Mouse (Mus musculus): Measurements from ENCODE around the gene Tcf3. TPM values are rescaled to one million over a fixed set of nuclear protein-coding genes. Genes with fewer than 3 reads are reported as not detected.

Gene Tcf3
- polyA plus RNA-seq, 1 experiment from 2014 or later, result 56.2 TPM

- Histone ChIP-seq H3K27ac (peak overlapping the region; percentile 95), H3K9ac (peak overlapping the region; percentile 50), H3K36me3 (peaks cover under 1% of the 10 kb centered on the region; the same call in 1 of the 2 replicates), H3K4me3 (replicated peaks) (peak overlapping the region; percentile 20; the same call in 1 of the 2 replicates), H3K9me3 (replicated peaks) (no peaks in the 10 kb centered on the region), H3K27me3 (no peaks in the 10 kb centered on the region), H3K4me1 (replicated peaks) (peaks cover 55% of the 10 kb centered on the region), H3K4me2 (peak overlapping the region; percentile 89)
- 19% methylated on average over 9 of the region's 9 CpGs for WGBS (ENCODE audit: insufficient replicate concordance)
- ATAC-seq (ENCODE audit: low read depth) (no peak), DNase-seq (peak; percentile 49)
Measured at GRCm38 (mm10) chr10:80436276-80436675, 2.8 kb upstream of the Tcf3 start.

GRCm38 (mm10) chr10:80435764-80436163 is 2.3 kb upstream of the Tcf3 start:
- DNase-seq (peak; percentile 60), ATAC-seq (ENCODE audit: low read depth) (peak; percentile 50)
- Histone ChIP-seq H3K27ac (peak overlapping the region; percentile 95), H3K36me3 (peaks cover 5% of the 10 kb centered on the region), H3K9me3 (replicated peaks) (no peaks in the 10 kb centered on the region), H3K4me2 (peak overlapping the region; percentile 89), H3K4me1 (replicated peaks) (peaks cover 60% of the 10 kb centered on the region), H3K27me3 (no peaks in the 10 kb centered on the region), H3K4me3 (replicated peaks) (peak overlapping the region; percentile 20; the same call in 1 of the 2 replicates), H3K9ac (peak overlapping the region; percentile 50)
- 18% methylated on average over 7 of the region's 7 CpGs for WGBS (ENCODE audit: insufficient replicate concordance)

- Histone ChIP-seq H3K36me3 (peaks cover 15% of the 10 kb centered on the region), H3K4me2 (peak overlapping the region; percentile 89), H3K9ac (peak overlapping the region; percentile 50), H3K27ac (peak overlapping the region; percentile 95), H3K9me3 (replicated peaks) (no peaks in the 10 kb centered on the region), H3K4me1 (replicated peaks) (peaks cover 70% of the 10 kb centered on the region), H3K4me3 (replicated peaks) (peak overlapping the region; percentile 100), H3K27me3 (no peaks in the 10 kb centered on the region)
- DNase-seq (no peak), ATAC-seq (ENCODE audit: low read depth) (no peak)
- WGBS (ENCODE audit: insufficient replicate concordance), result 74% methylated on average over 3 of the region's 3 CpGs
Measured at GRCm38 (mm10) chr10:80434823-80435222, 1.4 kb upstream of the Tcf3 start.

- peak overlapping the region; percentile 100 for H3K4me3 ChIP-seq (replicated peaks)
- peaks cover 21% of the 10 kb centered on the region for H3K36me3 ChIP-seq
- no peaks in the 10 kb centered on the region for H3K27me3 ChIP-seq
- peak; percentile 2; the same call in 1 of the 2 replicates for ATAC-seq (ENCODE audit: low read depth)
- H3K9me3 ChIP-seq (replicated peaks), result no peaks in the 10 kb centered on the region
- peak overlapping the region; percentile 95 for H3K27ac ChIP-seq
- peak overlapping the region; percentile 50 for H3K9ac ChIP-seq
- peaks cover 75% of the 10 kb centered on the region for H3K4me1 ChIP-seq (replicated peaks)
- no peak for DNase-seq
- 6% methylated on average over 8 of the region's 8 CpGs for WGBS (ENCODE audit: insufficient replicate concordance)
- H3K4me2 ChIP-seq, result peak overlapping the region; percentile 89
Measured at GRCm38 (mm10) chr10:80434233-80434592, 766 bp upstream of the Tcf3 start.

- Histone ChIP-seq H3K4me2 (peak overlapping the region; percentile 89), H3K9me3 (replicated peaks) (no peaks in the 10 kb centered on the region), H3K27me3 (no peaks in the 10 kb centered on the region), H3K9ac (peak overlapping the region; percentile 100), H3K36me3 (peaks cover 33% of the 10 kb centered on the region), H3K4me1 (replicated peaks) (peaks cover 72% of the 10 kb centered on the region), H3K4me3 (replicated peaks) (peak overlapping the region; percentile 100), H3K27ac (peak overlapping the region; percentile 95)
- DNase-seq (no peak), ATAC-seq (ENCODE audit: low read depth) (no peak)
- WGBS (ENCODE audit: insufficient replicate concordance), result under 1% methylated on average over 58 of the region's 60 CpGs
Measured at GRCm38 (mm10) chr10:80432936-80433512, 423 bp downstream of the Tcf3 start.

GRCm38 (mm10) chr10:80432387-80432785 is 1.1 kb downstream of the Tcf3 start:
- DNase-seq (no peak), ATAC-seq (ENCODE audit: low read depth) (no peak)
- WGBS (ENCODE audit: insufficient replicate concordance), result 4% methylated on average over 4 of the region's 4 CpGs
- Histone ChIP-seq H3K9me3 (replicated peaks) (no peaks in the 10 kb centered on the region), H3K4me1 (replicated peaks) (peaks cover 68% of the 10 kb centered on the region), H3K4me2 (peak overlapping the region; percentile 89), H3K36me3 (peaks cover 39% of the 10 kb centered on the region), H3K27me3 (no peaks in the 10 kb centered on the region), H3K9ac (peak overlapping the region; percentile 100), H3K27ac (peak overlapping the region; percentile 95), H3K4me3 (replicated peaks) (peak overlapping the region; percentile 100)

- ATAC-seq (ENCODE audit: low read depth), result no peak
- H3K4me1 ChIP-seq (replicated peaks), result peaks cover 64% of the 10 kb centered on the region
- H3K9ac ChIP-seq, result peak overlapping the region; percentile 100
Measured at GRCm38 (mm10) chr10:80431570-80432386, 1.7 kb downstream of the Tcf3 start.

GRCm38 (mm10) chr10:80430375-80430980 is 3.0 kb downstream of the Tcf3 start:
- H3K9ac ChIP-seq, result peak overlapping the region; percentile 100; the same call in 1 of the 2 replicates
- DNase-seq, result no peak
- peaks cover under 1% of the 10 kb centered on the region; the same call in 1 of the 2 replicates for H3K9me3 ChIP-seq (replicated peaks)
- H3K36me3 ChIP-seq, result peaks cover 58% of the 10 kb centered on the region
- ATAC-seq (ENCODE audit: low read depth), result no peak
- H3K4me2 ChIP-seq, result no peak overlapping the region
- 0 out of 2 replicates have a peak overlapping the region, but pooled peaks have one; percentile 100 for H3K4me3 ChIP-seq (replicated peaks)
- H3K27ac ChIP-seq, result peak overlapping the region; percentile 95
- WGBS (ENCODE audit: insufficient replicate concordance), result 68% methylated on average over 8 of the region's 8 CpGs
- no peaks in the 10 kb centered on the region for H3K27me3 ChIP-seq
- H3K4me1 ChIP-seq (replicated peaks), result peaks cover 51% of the 10 kb centered on the region

More at GRCm38 (mm10) chr10:80431570-80432386, 1.7 kb downstream of the Tcf3 start:
- peak overlapping the region; percentile 95 for H3K27ac ChIP-seq
- no peaks in the 10 kb centered on the region for H3K9me3 ChIP-seq (replicated peaks)
- peak overlapping the region; percentile 100 for H3K4me3 ChIP-seq (replicated peaks)
- DNase-seq, result no peak
- peak overlapping the region; percentile 89 for H3K4me2 ChIP-seq
- WGBS (ENCODE audit: insufficient replicate concordance), result 34% methylated on average over 16 of the region's 16 CpGs
- H3K36me3 ChIP-seq, result peaks cover 45% of the 10 kb centered on the region
- H3K27me3 ChIP-seq, result no peaks in the 10 kb centered on the region

- peak overlapping the region; percentile 29; the same call in 1 of the 2 replicates for H3K27ac ChIP-seq
- no peak for ATAC-seq (ENCODE audit: low read depth)
- H3K4me2 ChIP-seq, result no peak overlapping the region
- 91% methylated on average over 8 of the region's 8 CpGs for WGBS (ENCODE audit: insufficient replicate concordance)
- H3K4me1 ChIP-seq (replicated peaks), result peaks cover 47% of the 10 kb centered on the region
- H3K4me3 ChIP-seq (replicated peaks), result no peak overlapping the region
- H3K36me3 ChIP-seq, result peaks cover 65% of the 10 kb centered on the region
- peaks cover 6% of the 10 kb centered on the region; the same call in 1 of the 2 replicates for H3K9me3 ChIP-seq (replicated peaks)
- no peaks in the 10 kb centered on the region for H3K27me3 ChIP-seq
- 0 out of 2 replicates have a peak overlapping the region, but pooled peaks have one; percentile 26 for H3K9ac ChIP-seq
- DNase-seq, result no peak
Measured at GRCm38 (mm10) chr10:80429800-80430199, 3.6 kb downstream of the Tcf3 start.

- H3K36me3 ChIP-seq, result peaks cover 83% of the 10 kb centered on the region
- H3K27ac ChIP-seq, result peak overlapping the region; percentile 100
- no peak overlapping the region for H3K4me3 ChIP-seq (replicated peaks)
- 86% methylated on average over 3 of the region's 3 CpGs for WGBS (ENCODE audit: insufficient replicate concordance)
- H3K4me2 ChIP-seq, result no peak overlapping the region
- H3K4me1 ChIP-seq (replicated peaks), result peaks cover 62% of the 10 kb centered on the region
- peaks cover 6% of the 10 kb centered on the region; the same call in 1 of the 2 replicates for H3K9me3 ChIP-seq (replicated peaks)
- ATAC-seq (ENCODE audit: low read depth) (no peak), DNase-seq (no peak)
- H3K27me3 ChIP-seq, result no peaks in the 10 kb centered on the region
- H3K9ac ChIP-seq, result no peak overlapping the region
Measured at GRCm38 (mm10) chr10:80425041-80425440, 8.4 kb downstream of the Tcf3 start.

- peaks cover 6% of the 10 kb centered on the region; the same call in 1 of the 2 replicates for H3K9me3 ChIP-seq (replicated peaks)
- WGBS (ENCODE audit: insufficient replicate concordance), result 15% methylated on average over 4 of the region's 4 CpGs
- DNase-seq (peak; percentile 90), ATAC-seq (ENCODE audit: low read depth) (peak; percentile 72)
- H3K27ac ChIP-seq, result peak overlapping the region; percentile 100
- H3K27me3 ChIP-seq, result no peaks in the 10 kb centered on the region
- peak overlapping the region; percentile 80 for H3K4me2 ChIP-seq
- peak overlapping the region; percentile 10 for H3K4me3 ChIP-seq (replicated peaks)
- H3K36me3 ChIP-seq, result peaks cover 83% of the 10 kb centered on the region
- peak overlapping the region; percentile 81 for H3K9ac ChIP-seq
- peaks cover 66% of the 10 kb centered on the region for H3K4me1 ChIP-seq (replicated peaks)
Measured at GRCm38 (mm10) chr10:80423562-80423961, 9.9 kb downstream of the Tcf3 start.
